Mouse (Mus musculus): ENCODE measurements around the gene Efna2.

- TF ChIP-seq CTCF (IDR thresholded peaks at IDR 0.05; ENCODE audit: low read depth, low read length) (no peak), POLR2A (IDR thresholded peaks at IDR 0.05; ENCODE audit: borderline replicate concordance, low read depth, low read length) (no peak)
These were observed 21.2 kb downstream of the Efna2 start for GRCm38 (mm10) chr10:80200485-80200884.
